ENCODE assay signal across 8 mouse cellular contexts in genomic region chr7:16845072-16845819, GRCm38 (mm10). TPM values are rescaled to one million over a fixed set of nuclear protein-coding genes. Genes with fewer than 3 reads are reported as not detected.
DNase-seq lines count a peak whose midpoint lies in the region; ATAC-seq lines count a peak whose summit lies in the region.

No protein-coding gene starts in this region.

- H3K36me3 ChIP-seq in heart, embryonic 13.5 days = peaks cover 58% of the 10 kb centered on the region
- peaks cover 26% of the 10 kb centered on the region for H3K36me3 ChIP-seq in kidney, embryonic 14.5 days (ENCODE audit: control insufficient read depth, insufficient read depth, low read length)
- peaks cover 20% of the 10 kb centered on the region for H3K36me3 ChIP-seq in splenic B cell, adult 2 months (ENCODE audit: control insufficient read depth, insufficient read depth, low read length, poor library complexity, severe bottlenecking)

- no peaks in the 10 kb centered on the region for H3K27me3 ChIP-seq in heart, embryonic 13.5 days (replicated peaks)
- no peaks in the 10 kb centered on the region for H3K27me3 ChIP-seq in kidney, embryonic 14.5 days (ENCODE audit: control insufficient read depth, insufficient read depth, low read length)
- no peaks in the 10 kb centered on the region for H3K27me3 ChIP-seq in splenic B cell, adult 2 months (ENCODE audit: control insufficient read depth, insufficient read depth, low read length, poor library complexity, severe bottlenecking)

- H3K9me3 ChIP-seq in heart, embryonic 13.5 days = no peaks in the 10 kb centered on the region
- no peaks in the 10 kb centered on the region for H3K9me3 ChIP-seq in kidney, embryonic 14.5 days (ENCODE audit: control insufficient read depth, low read length)

- H3K27ac ChIP-seq in brown adipose tissue, adult 24 weeks (replicated peaks; ENCODE audit: low read depth, low read length) = peak overlapping the region; percentile 99
- H3K27ac ChIP-seq in heart, embryonic 13.5 days (replicated peaks) = peak overlapping the region; percentile 88
- H3K27ac ChIP-seq in kidney, embryonic 14.5 days (ENCODE audit: low read depth, low read length) = peak overlapping the region; percentile 80

- 34% methylated on average over 14 of the region's 14 CpGs for WGBS in heart, embryonic 13.5 days
- 27% methylated on average over 14 of the region's 14 CpGs for WGBS in kidney, embryonic 14.5 days

- peaks cover 4% of the 10 kb centered on the region for H3K4me1 ChIP-seq in brown adipose tissue, adult 24 weeks (ENCODE audit: control insufficient read depth, insufficient read depth, insufficient read length, low read length)
- H3K4me1 ChIP-seq in heart, embryonic 13.5 days = peaks cover 43% of the 10 kb centered on the region
- H3K4me1 ChIP-seq in kidney, embryonic 14.5 days (ENCODE audit: control insufficient read depth, insufficient read depth, low read length) = peaks cover 12% of the 10 kb centered on the region

- no peak for ATAC-seq in heart, embryonic 13.5 days (ENCODE audit: extremely low read depth, insufficient number of reproducible peaks, low FRiP score, low TSS enrichment)
- ATAC-seq in kidney, embryonic 14.5 days (ENCODE audit: low FRiP score, low TSS enrichment) = peak; percentile 25; the same call in 1 of the 2 replicates

- peak overlapping the region; percentile 93 for H3K4me3 ChIP-seq in brown adipose tissue, adult 24 weeks (ENCODE audit: insufficient read depth, low read depth, low read length)
- H3K4me3 ChIP-seq in heart, embryonic 13.5 days = peak overlapping the region; percentile 76
- H3K4me3 ChIP-seq in kidney, embryonic 14.5 days (ENCODE audit: low read length) = peak overlapping the region; percentile 59

- peak overlapping the region; percentile 99 for H3K4me2 ChIP-seq in heart, embryonic 13.5 days
- peak overlapping the region; percentile 84 for H3K4me2 ChIP-seq in kidney, embryonic 14.5 days (replicated peaks; ENCODE audit: low read depth, low read length)

- peak; percentile 76 for DNase-seq in CD4-positive helper T cell, adult 2 months (ENCODE audit: low read depth, low spot score)
- peak; percentile 79 for DNase-seq in lung, postnatal 25 days (ENCODE audit: low spot score)
- DNase-seq in splenic B cell, adult 2 months (ENCODE audit: low read depth, low spot score) = peak; percentile 62
- DNase-seq in urinary bladder, postnatal 4 days (ENCODE audit: low spot score in 2 of 2) = no peak
- no peak for DNase-seq in c-Kit-positive CD71-positive TER-119-positive erythroid progenitor cells, embryonic 14.5 days (ENCODE audit: low spot score)

- H3K9ac ChIP-seq in heart, embryonic 13.5 days = peak overlapping the region; percentile 94
- peak overlapping the region; percentile 50 for H3K9ac ChIP-seq in kidney, embryonic 14.5 days (ENCODE audit: low read depth, low read length)

RNA-seq across cellular contexts. Expression of gene Prkd2, which starts 2.5 kb away (rescaled TPM):
- polyA plus RNA-seq in brown adipose tissue, adult 24 weeks (2012; ENCODE audit: insufficient read depth, insufficient read length, missing spikeins) = 8.5 and 11.3 TPM in 2 replicates
- 9.6 and 11.1 TPM in 2 replicates for polyA plus RNA-seq in heart, embryonic 13.5 days (2015; fragmentation: Nextera tagmentation; extraction: Ambion mirVana)
- 10.9 and 15.7 TPM in 2 replicates for polyA plus RNA-seq in kidney, embryonic 14.5 days (2014; fragmentation: Nextera tagmentation; extraction: Ambion mirVana)

RNA-seq across cellular contexts. Expression of gene Fkrp, which starts 28.7 kb away (rescaled TPM):
- polyA plus RNA-seq in brown adipose tissue, adult 24 weeks (2012; ENCODE audit: insufficient read depth, insufficient read length, missing spikeins) = 8.4 and 11.1 TPM in 2 replicates
- 31.9 and 33.3 TPM in 2 replicates for polyA plus RNA-seq in heart, embryonic 13.5 days (2015; fragmentation: Nextera tagmentation; extraction: Ambion mirVana)
- polyA plus RNA-seq in kidney, embryonic 14.5 days (2014; fragmentation: Nextera tagmentation; extraction: Ambion mirVana) = 23.6 and 31.1 TPM in 2 replicates

RNA-seq across cellular contexts. Expression of gene Strn4, which starts 29.6 kb away (rescaled TPM):
- 19.4 and 21.5 TPM in 2 replicates for polyA plus RNA-seq in brown adipose tissue, adult 24 weeks (2012; ENCODE audit: insufficient read depth, insufficient read length, missing spikeins)
- 81.1 and 82.5 TPM in 2 replicates for polyA plus RNA-seq in heart, embryonic 13.5 days (2015; fragmentation: Nextera tagmentation; extraction: Ambion mirVana)
- polyA plus RNA-seq in kidney, embryonic 14.5 days (2014; fragmentation: Nextera tagmentation; extraction: Ambion mirVana) = 75.5 and 111 TPM in 2 replicates

RNA-seq across cellular contexts. Expression of gene Dact3, which starts 29.9 kb away (rescaled TPM):
- polyA plus RNA-seq in brown adipose tissue, adult 24 weeks (2012; ENCODE audit: insufficient read depth, insufficient read length, missing spikeins) = 0.79 and 2.1 TPM in 2 replicates
- 4.6 and 4.7 TPM in 2 replicates for polyA plus RNA-seq in heart, embryonic 13.5 days (2015; fragmentation: Nextera tagmentation; extraction: Ambion mirVana)
- polyA plus RNA-seq in kidney, embryonic 14.5 days (2014; fragmentation: Nextera tagmentation; extraction: Ambion mirVana) = 5.1 and 6.4 TPM in 2 replicates

RNA-seq across cellular contexts. Expression of gene Gng8, which starts 46.3 kb away (rescaled TPM):
- not detected in 2 replicates for polyA plus RNA-seq in brown adipose tissue, adult 24 weeks (2012; ENCODE audit: insufficient read depth, insufficient read length, missing spikeins)
- polyA plus RNA-seq in heart, embryonic 13.5 days (2015; fragmentation: Nextera tagmentation; extraction: Ambion mirVana) = 4.5 and 4.9 TPM in 2 replicates
- 7.5 TPM in 2 replicates for polyA plus RNA-seq in kidney, embryonic 14.5 days (2014; fragmentation: Nextera tagmentation; extraction: Ambion mirVana)

Comparison
In these comparisons a context has a peak if more than half of its experiments do, and no peak if none do; other contexts are left out.
1. DNase-seq: peak in CD4-positive helper T cell, adult 2 months (single experiment), lung, postnatal 25 days (single experiment) and splenic B cell, adult 2 months (single experiment); none in urinary bladder, postnatal 4 days (0 of 2) and c-Kit-positive CD71-positive TER-119-positive erythroid progenitor cells, embryonic 14.5 days (single experiment).
2. Peak in every context shown above with its lines, with median percentiles within 50 percentile points of each other: H3K27ac ChIP-seq and H3K4me3 ChIP-seq.